Mouse (Mus musculus) midbrain, embryonic 12.5 days (tissue): ENCODE results near the gene Sufu. TPM values are rescaled to one million over a fixed set of nuclear protein-coding genes. Genes with fewer than 3 reads are reported as not detected.

Source experiments
- ATAC-seq: fragments of 200-750 bp; cut with Nextera tagmentation; 2 replicates; pipeline ENCODE4 v1.8.0; 2017; ENCODE audit warnings: low read depth, moderate TSS enrichment, moderate library complexity; ENCODE audit not compliant: low FRiP score
- H3K27ac ChIP-seq: fragments of 300-500 bp; sonication (generic); replicated peaks from 2 replicates; pipeline ENCODE4 v1.5.1; 2016; ENCODE audit warnings: mild to moderate bottlenecking
- H3K27me3 ChIP-seq: fragments of 300-500 bp; sonication (generic); 2 replicates; pipeline ENCODE4 v1.6.1; 2016; ENCODE audit warnings: mild to moderate bottlenecking
- H3K36me3 ChIP-seq: fragments of 300-500 bp; sonication (generic); 2 replicates; pipeline ENCODE4 v1.6.1; 2016
- H3K4me1 ChIP-seq: fragments of 300-500 bp; sonication (generic); 2 replicates; pipeline ENCODE4 v1.6.1; 2016
- H3K4me2 ChIP-seq: fragments of 300-500 bp; sonication (generic); replicated peaks from 2 replicates; pipeline ENCODE4 v1.6.1; 2016; ENCODE audit warnings: mild to moderate bottlenecking, moderate library complexity
- H3K4me3 ChIP-seq: fragments of 300-500 bp; sonication (generic); 2 replicates; pipeline ENCODE4 v1.5.1; 2016; ENCODE audit warnings: mild to moderate bottlenecking
- H3K9ac ChIP-seq: fragments of 300-500 bp; sonication (generic); replicated peaks from 2 replicates; pipeline ENCODE4 v1.6.1; 2016; ENCODE audit warnings: mild to moderate bottlenecking, moderate library complexity
- H3K9me3 ChIP-seq: fragments of 300-500 bp; sonication (generic); 2 replicates; pipeline ENCODE4 v1.6.1; 2016; ENCODE audit warnings: mild to moderate bottlenecking
- WGBS: fragments of 180-500 bp; shearing (Covaris S2); methylation state at CpG from one replicate; pipeline ENCODE4 v1.1.7; 2016; 5-methylcytosine and 5-hydroxymethylcytosine counted together
- polyA plus RNA-seq: library from polyadenylated mRNA; unstranded; fragments of >200 nt; fragmentation: Nextera tagmentation; extraction: Ambion mirVana; gene quantifications from 2 replicates; pipeline ENCODE4 v1.2.1, GENCODE M21; 2016

The Sufu gene
- polyA plus RNA-seq, 1 experiment from 2014 or later, result 43.7 TPM

- WGBS, result 84% methylated on average over 4 of the region's 4 CpGs
- no peaks in the 10 kb centered on the region for H3K27me3 ChIP-seq
- no peak overlapping the region for H3K9ac ChIP-seq
- H3K9me3 ChIP-seq, result no peaks in the 10 kb centered on the region
- H3K4me2 ChIP-seq, result no peak overlapping the region
- H3K4me1 ChIP-seq, result peaks cover 43% of the 10 kb centered on the region
- no peak for ATAC-seq
- no peak overlapping the region for H3K4me3 ChIP-seq
- peaks cover 59% of the 10 kb centered on the region for H3K36me3 ChIP-seq
- peak overlapping the region; percentile 35 for H3K27ac ChIP-seq
Observed at GRCm38 (mm10) chr19:46478242-46478641, 81.5 kb downstream of the Sufu start.

GRCm38 (mm10) chr19:46478826-46479225, 82.1 kb downstream of the Sufu start:
- no peak overlapping the region for H3K9ac ChIP-seq
- H3K4me2 ChIP-seq, result no peak overlapping the region
- H3K4me3 ChIP-seq, result no peak overlapping the region
- WGBS, result 76% methylated on average over 5 of the region's 5 CpGs
- no peaks in the 10 kb centered on the region for H3K9me3 ChIP-seq
- no peaks in the 10 kb centered on the region for H3K27me3 ChIP-seq
- H3K36me3 ChIP-seq, result peaks cover 57% of the 10 kb centered on the region
- no peak for ATAC-seq
- peak overlapping the region; percentile 35; the same call in 1 of the 2 replicates for H3K27ac ChIP-seq
- H3K4me1 ChIP-seq, result peaks cover 47% of the 10 kb centered on the region

GRCm38 (mm10) chr19:46479306-46480075, 82.8 kb downstream of the Sufu start:
- no peaks in the 10 kb centered on the region for H3K27me3 ChIP-seq
- H3K36me3 ChIP-seq, result peaks cover 57% of the 10 kb centered on the region
- H3K4me2 ChIP-seq, result no peak overlapping the region
- 85% methylated on average over 21 of the region's 21 CpGs for WGBS
- no peaks in the 10 kb centered on the region for H3K9me3 ChIP-seq
- peaks cover 47% of the 10 kb centered on the region for H3K4me1 ChIP-seq
- H3K4me3 ChIP-seq, result no peak overlapping the region
- H3K9ac ChIP-seq, result no peak overlapping the region
- H3K27ac ChIP-seq, result 0 out of 2 replicates have a peak overlapping the region, but pooled peaks have one; percentile 20
- no peak for ATAC-seq

GRCm38 (mm10) chr19:46480624-46481345, 84.1 kb downstream of the Sufu start:
- H3K9ac ChIP-seq, result no peak overlapping the region
- no peak for ATAC-seq
- peak overlapping the region; percentile 58 for H3K27ac ChIP-seq
- H3K27me3 ChIP-seq, result no peaks in the 10 kb centered on the region
- 72% methylated on average over 10 of the region's 10 CpGs for WGBS
- peaks cover 47% of the 10 kb centered on the region for H3K4me1 ChIP-seq
- no peak overlapping the region for H3K4me3 ChIP-seq
- H3K9me3 ChIP-seq, result no peaks in the 10 kb centered on the region
- no peak overlapping the region for H3K4me2 ChIP-seq
- H3K36me3 ChIP-seq, result peaks cover 55% of the 10 kb centered on the region

- Histone ChIP-seq H3K4me1 (peaks cover 44% of the 10 kb centered on the region), H3K36me3 (peaks cover 59% of the 10 kb centered on the region), H3K9ac (peak overlapping the region; percentile 15; the same call in 1 of the 2 replicates), H3K4me2 (peak overlapping the region; percentile 11; the same call in 1 of the 2 replicates), H3K27ac (peak overlapping the region; percentile 58), H3K4me3 (no peak overlapping the region), H3K27me3 (no peaks in the 10 kb centered on the region), H3K9me3 (no peaks in the 10 kb centered on the region)
- ATAC-seq, result no peak
- 8% methylated on average over 3 of the region's 3 CpGs for WGBS
Observed at GRCm38 (mm10) chr19:46481352-46481751, 84.7 kb downstream of the Sufu start.

GRCm38 (mm10) chr19:46481756-46482155, 85.1 kb downstream of the Sufu start:
- Histone ChIP-seq H3K36me3 (peaks cover 63% of the 10 kb centered on the region), H3K9ac (peak overlapping the region; percentile 15; the same call in 1 of the 2 replicates), H3K27me3 (no peaks in the 10 kb centered on the region), H3K27ac (peak overlapping the region; percentile 58), H3K4me2 (peak overlapping the region; percentile 11; the same call in 1 of the 2 replicates), H3K4me1 (peaks cover 44% of the 10 kb centered on the region), H3K9me3 (no peaks in the 10 kb centered on the region), H3K4me3 (no peak overlapping the region)
- no peak for ATAC-seq
- WGBS, result 15% methylated on average over 4 of the region's 4 CpGs

- H3K4me1 ChIP-seq, result peaks cover 32% of the 10 kb centered on the region
- ATAC-seq, result no peak
- H3K27me3 ChIP-seq, result 0 out of 2 replicates have a peak, but pooled peaks cover 3% of the 10 kb centered on the region
- H3K36me3 ChIP-seq, result peaks cover 62% of the 10 kb centered on the region
- H3K9me3 ChIP-seq, result no peaks in the 10 kb centered on the region
- WGBS, result 32% methylated on average over 17 of the region's 17 CpGs
- H3K4me2 ChIP-seq, result no peak overlapping the region
- no peak overlapping the region for H3K4me3 ChIP-seq
- H3K27ac ChIP-seq, result peak overlapping the region; percentile 35; the same call in 1 of the 2 replicates
- H3K9ac ChIP-seq, result peak overlapping the region; percentile 43; the same call in 1 of the 2 replicates
Observed at GRCm38 (mm10) chr19:46482896-46483516, 86.3 kb downstream of the Sufu start.

- Histone ChIP-seq H3K4me2 (no peak overlapping the region), H3K36me3 (peaks cover 57% of the 10 kb centered on the region), H3K27ac (no peak overlapping the region), H3K9me3 (no peaks in the 10 kb centered on the region), H3K4me1 (peaks cover 32% of the 10 kb centered on the region), H3K27me3 (0 out of 2 replicates have a peak, but pooled peaks cover 3% of the 10 kb centered on the region), H3K9ac (no peak overlapping the region), H3K4me3 (no peak overlapping the region)
- ATAC-seq, result no peak
- 76% methylated on average over 15 of the region's 15 CpGs for WGBS
Observed at GRCm38 (mm10) chr19:46483701-46484328, 87.1 kb downstream of the Sufu start.

- no peak overlapping the region for H3K4me3 ChIP-seq
- WGBS, result 78% methylated on average over 5 of the region's 5 CpGs
- no peak for ATAC-seq
- no peak overlapping the region for H3K4me2 ChIP-seq
- H3K27ac ChIP-seq, result no peak overlapping the region
- H3K4me1 ChIP-seq, result peaks cover 32% of the 10 kb centered on the region
- H3K27me3 ChIP-seq, result 0 out of 2 replicates have a peak, but pooled peaks cover 3% of the 10 kb centered on the region
- H3K36me3 ChIP-seq, result peaks cover 54% of the 10 kb centered on the region
- no peaks in the 10 kb centered on the region for H3K9me3 ChIP-seq
- H3K9ac ChIP-seq, result no peak overlapping the region
Observed at GRCm38 (mm10) chr19:46484518-46484917, 87.8 kb downstream of the Sufu start.

GRCm38 (mm10) chr19:46485847-46486246, 89.2 kb downstream of the Sufu start:
- 82% methylated on average over 9 of the region's 9 CpGs for WGBS
- H3K4me1 ChIP-seq, result peaks cover 32% of the 10 kb centered on the region

GRCm38 (mm10) chr19:46486709-46487108, 90.0 kb downstream of the Sufu start:
- peak overlapping the region; percentile 36; the same call in 1 of the 2 replicates for H3K27ac ChIP-seq
- no peaks in the 10 kb centered on the region for H3K9me3 ChIP-seq
- WGBS, result 73% methylated on average over 2 of the region's 2 CpGs

More at GRCm38 (mm10) chr19:46485847-46486246, 89.2 kb downstream of the Sufu start:
- no peaks in the 10 kb centered on the region for H3K9me3 ChIP-seq
- no peak for ATAC-seq
- H3K4me3 ChIP-seq, result no peak overlapping the region
- peaks cover 42% of the 10 kb centered on the region for H3K36me3 ChIP-seq
- 0 out of 2 replicates have a peak overlapping the region, but pooled peaks have one; percentile 7 for H3K27ac ChIP-seq
- 0 out of 2 replicates have a peak, but pooled peaks cover 3% of the 10 kb centered on the region for H3K27me3 ChIP-seq
- no peak overlapping the region for H3K9ac ChIP-seq
- no peak overlapping the region for H3K4me2 ChIP-seq

More at GRCm38 (mm10) chr19:46486709-46487108, 90.0 kb downstream of the Sufu start:
- peaks cover 24% of the 10 kb centered on the region for H3K4me1 ChIP-seq
- no peak overlapping the region for H3K9ac ChIP-seq
- H3K4me3 ChIP-seq, result no peak overlapping the region
- H3K27me3 ChIP-seq, result 0 out of 2 replicates have a peak, but pooled peaks cover 3% of the 10 kb centered on the region
- H3K36me3 ChIP-seq, result peaks cover 42% of the 10 kb centered on the region
- ATAC-seq, result no peak
- H3K4me2 ChIP-seq, result no peak overlapping the region
